Comparison of ENCODE assay signal across 38 mouse cellular contexts in genomic region chr4:98776721-98777427, GRCm38 (mm10). TPM values are rescaled to one million over a fixed set of nuclear protein-coding genes. Genes with fewer than 3 reads are reported as not detected.
A peak's percentile ranks its signal among the peaks of the same experiment; 100 is the strongest.
DNase-seq lines count a peak whose midpoint lies in the region; ATAC-seq lines count a peak whose summit lies in the region.
"Had no signal": no experiment of that assay in that cellular context is flagged by ENCODE, and none has a peak within 500 bp of the region (broad histone marks: within the 10 kb centered on the region; RNA-seq: fewer than 3 reads in every experiment).

No protein-coding gene starts in this region.

- no peak overlapping the region for H3K9ac ChIP-seq in limb, embryonic 13.5 days
- H3K9ac ChIP-seq: embryonic facial prominence, embryonic 15.5 days; heart, embryonic 13.5 days; hindbrain, embryonic 14.5 days; kidney, embryonic 15.5 days; liver, embryonic 14.5 days; lung, embryonic 14.5 days; neural tube, embryonic 12.5 days had no signal

- ATAC-seq in limb, embryonic 13.5 days (ENCODE audit: low FRiP score, low read depth): peak; percentile 82
- ATAC-seq: forebrain, embryonic 14.5 days; inflammation-experienced regulatory T-cells, adult 6 months had no signal

- peak overlapping the region; percentile 78 for H3K27ac ChIP-seq in embryonic facial prominence, embryonic 10.5 days (replicated peaks)
- H3K27ac ChIP-seq in limb, embryonic 13.5 days: peak overlapping the region; percentile 85
- H3K27ac ChIP-seq: gastrocnemius, adult 2 months; heart, embryonic 13.5 days; hindbrain, embryonic 14.5 days; kidney, embryonic 15.5 days; layer of hippocampus, adult 2 months; liver, embryonic 14.5 days; neural tube, embryonic 12.5 days had no signal

- peaks cover 22% of the 10 kb centered on the region for H3K27me3 ChIP-seq in embryonic facial prominence, embryonic 10.5 days (replicated peaks; ENCODE audit: low read depth, poor library complexity, severe bottlenecking)
- H3K27me3 ChIP-seq in limb, embryonic 13.5 days: no peaks in the 10 kb centered on the region

- H3K9me3 ChIP-seq in embryonic facial prominence, embryonic 10.5 days: no peaks in the 10 kb centered on the region
- H3K9me3 ChIP-seq in limb, embryonic 13.5 days: no peaks in the 10 kb centered on the region
- H3K9me3 ChIP-seq: embryonic facial prominence, embryonic 15.5 days; heart, embryonic 13.5 days; kidney, embryonic 15.5 days; neural tube, embryonic 12.5 days had no signal

- peaks cover 48% of the 10 kb centered on the region for H3K4me1 ChIP-seq in embryonic facial prominence, embryonic 10.5 days
- peaks cover 51% of the 10 kb centered on the region for H3K4me1 ChIP-seq in limb, embryonic 13.5 days

- peaks cover 63% of the 10 kb centered on the region for H3K36me3 ChIP-seq in embryonic facial prominence, embryonic 10.5 days (replicated peaks)
- peaks cover 27% of the 10 kb centered on the region for H3K36me3 ChIP-seq in limb, embryonic 13.5 days
- H3K36me3 ChIP-seq: embryonic facial prominence, embryonic 15.5 days; G1E; neural tube, embryonic 12.5 days had no signal

- no peak overlapping the region for H3K4me3 ChIP-seq in embryonic facial prominence, embryonic 10.5 days
- no peak overlapping the region for H3K4me3 ChIP-seq in limb, embryonic 13.5 days
- H3K4me3 ChIP-seq: embryonic facial prominence, embryonic 15.5 days; gastrocnemius, adult 2 months; heart, embryonic 13.5 days; kidney, embryonic 15.5 days; layer of hippocampus, adult 2 months; neural tube, embryonic 12.5 days had no signal

- peak; percentile 66 for DNase-seq in embryo, embryonic 10 days (ENCODE audit: low spot score)
- peak; percentile 63 for DNase-seq in embryonic facial prominence, embryonic 10.5 days (ENCODE audit: low spot score)
- DNase-seq in forelimb bud, embryonic 11.5 days (ENCODE audit: low read depth, low spot score): peak; percentile 84
- no peak for DNase-seq in layer of hippocampus, postnatal 14 days (ENCODE audit: low spot score in 2 of 2)
- no peak for DNase-seq in gastrocnemius, postnatal 25 days
- no peak for DNase-seq in kidney, adult 8-10 months
- DNase-seq in frontal cortex, postnatal 25 days (ENCODE audit: low spot score in 2 of 2): no peak
- DNase-seq: adrenal gland, adult 8-10 months; cerebellum, adult 8-10 months; cerebellum, postnatal 25 days; gastrocnemius, adult 2 months; heart, postnatal 10 days; kidney, adult 11 months; kidney, postnatal 36 days; layer of hippocampus, postnatal 36 days; liver; lung, postnatal 14 days; thymus, postnatal 4 days had no signal

- WGBS in embryonic facial prominence, embryonic 10.5 days: 52% methylated on average over 10 of the region's 10 CpGs
- 27% methylated on average over 10 of the region's 10 CpGs for WGBS in limb, embryonic 13.5 days

- H3K4me2 ChIP-seq in limb, embryonic 13.5 days (replicated peaks): 0 out of 2 replicates have a peak overlapping the region, but pooled peaks have one; percentile 15
- H3K4me2 ChIP-seq: embryonic facial prominence, embryonic 15.5 days; hindbrain, embryonic 14.5 days; kidney, embryonic 15.5 days; lung, embryonic 14.5 days; midbrain, embryonic 11.5 days; neural tube, embryonic 12.5 days had no signal

RNA-seq across cellular contexts. Expression of gene Kank4, which starts 40.5 kb away (rescaled TPM):
- polyA plus RNA-seq in embryonic facial prominence, embryonic 10.5 days (2016; fragmentation: Nextera tagmentation; extraction: Ambion mirVana): 2.1 and 2.5 TPM in 2 replicates
- 2.8 and 3.0 TPM in 2 replicates for polyA plus RNA-seq in limb, embryonic 13.5 days (2015; fragmentation: Nextera tagmentation; extraction: Ambion mirVana)
- 1 to 10 TPM; 2.7 to 2.9 TPM for total RNA-seq in layer of hippocampus, postnatal 14 days (2021)
- total RNA-seq in gastrocnemius, postnatal 25 days (2021): 1 to 10 TPM; 1.1 to 2.6 TPM
- total RNA-seq: hematopoietic stem cell, adult 5-6 weeks had no signal
- polyA plus RNA-seq: G1E; inflammation-experienced regulatory T-cells, adult 6 months had no signal

RNA-seq across cellular contexts. Expression of gene I0C0044D17Rik, which starts 46.8 kb away (rescaled TPM):
- not detected in 2 replicates for polyA plus RNA-seq in embryonic facial prominence, embryonic 10.5 days (2016; fragmentation: Nextera tagmentation; extraction: Ambion mirVana)
- not detected in 2 replicates for polyA plus RNA-seq in limb, embryonic 13.5 days (2015; fragmentation: Nextera tagmentation; extraction: Ambion mirVana)
- total RNA-seq in layer of hippocampus, postnatal 14 days (2021): not detected
- not detected for total RNA-seq in gastrocnemius, postnatal 25 days (2021)
- total RNA-seq: adrenal gland, adult 8-10 months; adrenal gland, postnatal 4 days; G1E; gastrocnemius, adult 2 months; heart, adult 8-10 months; heart, postnatal 10 days; hematopoietic stem cell, adult 5-6 weeks; layer of hippocampus, adult 2 months; layer of hippocampus, postnatal 36 days had no signal
- polyA plus RNA-seq: embryonic facial prominence, embryonic 15.5 days; forebrain, embryonic 14.5 days; frontal cortex, adult 2 months; G1E; heart, embryonic 13.5 days; hindbrain, embryonic 14.5 days; inflammation-experienced regulatory T-cells, adult 6 months; kidney, embryonic 15.5 days; liver, embryonic 14.5 days; lung, embryonic 14.5 days; midbrain, embryonic 11.5 days; midbrain, embryonic 16.5 days; neural tube, embryonic 12.5 days; thymus, postnatal 0 days had no signal

RNA-seq across cellular contexts. Expression of gene L1td1, which starts 50.3 kb away (rescaled TPM):
- 0.35 and 0.44 TPM in 2 replicates for polyA plus RNA-seq in embryonic facial prominence, embryonic 10.5 days (2016; fragmentation: Nextera tagmentation; extraction: Ambion mirVana)
- 1.8 and 2.2 TPM in 2 replicates for polyA plus RNA-seq in limb, embryonic 13.5 days (2015; fragmentation: Nextera tagmentation; extraction: Ambion mirVana)
- under 1 TPM in 1 of 2 experiments, not detected in 1; 0.36 TPM for total RNA-seq in layer of hippocampus, postnatal 14 days (2021)
- not detected for total RNA-seq in gastrocnemius, postnatal 25 days (2021)
- total RNA-seq: adrenal gland, postnatal 4 days; gastrocnemius, adult 2 months; heart, adult 8-10 months; heart, postnatal 10 days; hematopoietic stem cell, adult 5-6 weeks; layer of hippocampus, adult 2 months; layer of hippocampus, postnatal 36 days had no signal
- polyA plus RNA-seq: embryonic facial prominence, embryonic 15.5 days; G1E; gonadal fat pad, adult 2 months; hindbrain, embryonic 14.5 days; inflammation-experienced regulatory T-cells, adult 6 months; liver, embryonic 14.5 days; midbrain, embryonic 11.5 days; midbrain, embryonic 16.5 days; neural tube, embryonic 12.5 days; thymus, postnatal 0 days had no signal

Comparison
In these comparisons a context has a peak if more than half of its experiments do, and no peak if none do; other contexts are left out.
1. DNase-seq: peak in embryo, embryonic 10 days (single experiment), embryonic facial prominence, embryonic 10.5 days (single experiment) and forelimb bud, embryonic 11.5 days (single experiment); none in layer of hippocampus, postnatal 14 days (0 of 2), gastrocnemius, postnatal 25 days (single experiment), kidney, adult 8-10 months (0 of 2) and frontal cortex, postnatal 25 days (0 of 2).